Comparison of ENCODE assay signal across 8 mouse cellular contexts in the genomic region with DNA sequence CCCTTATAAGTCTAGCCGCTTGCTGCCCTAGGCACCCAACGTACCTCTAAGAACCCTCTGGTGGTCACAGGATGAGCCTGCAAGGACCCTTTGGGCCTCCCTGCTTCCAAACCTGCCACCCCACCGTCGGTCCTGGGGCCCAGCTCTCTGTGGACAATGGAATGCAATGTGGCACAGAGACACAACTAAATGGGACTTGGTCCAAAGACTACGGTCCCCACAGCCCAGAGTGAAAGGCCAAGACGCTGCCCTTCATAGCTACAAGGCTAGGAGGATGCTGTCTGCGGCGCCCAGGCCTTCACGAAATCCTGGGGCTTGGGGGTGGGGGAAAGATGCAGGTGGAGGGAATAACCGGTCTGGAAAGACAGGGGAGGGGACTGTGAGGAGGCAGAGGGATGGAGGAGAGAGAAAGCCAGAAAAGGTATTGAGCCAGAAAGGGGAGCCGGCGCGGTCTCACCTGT. TPM values are rescaled to one million over a fixed set of nuclear protein-coding genes. Genes with fewer than 3 reads are reported as not detected.
DNase-seq lines count a peak whose midpoint lies in the region; ATAC-seq lines count a peak whose summit lies in the region.

No protein-coding gene starts in this region.

- 14% methylated on average over 13 of the region's 13 CpGs for WGBS in heart, embryonic 11.5 days (ENCODE audit: insufficient replicate concordance)
- 13% methylated on average over 13 of the region's 13 CpGs for WGBS in embryonic facial prominence, embryonic 10.5 days
- 19% methylated on average over 13 of the region's 13 CpGs for WGBS in intestine, embryonic 15.5 days
- WGBS in neural tube, embryonic 13.5 days, result 9% methylated on average over 13 of the region's 13 CpGs

- H3K4me1 ChIP-seq in heart, embryonic 11.5 days (ENCODE audit: control insufficient read depth, insufficient read depth, low read length), result peaks cover 24% of the 10 kb centered on the region
- H3K4me1 ChIP-seq in embryonic facial prominence, embryonic 10.5 days, result peaks cover 53% of the 10 kb centered on the region
- peaks cover 37% of the 10 kb centered on the region for H3K4me1 ChIP-seq in intestine, embryonic 15.5 days (replicated peaks)
- peaks cover 76% of the 10 kb centered on the region for H3K4me1 ChIP-seq in neural tube, embryonic 13.5 days (replicated peaks)

- no peak for ATAC-seq in heart, embryonic 11.5 days (replicated peaks; ENCODE audit: insufficient number of reproducible peaks, low FRiP score, low TSS enrichment)
- ATAC-seq in intestine, embryonic 15.5 days, result 0 out of 2 replicates have a peak, but pooled peaks have one; percentile 3
- peak; percentile 3; the same call in 1 of the 2 replicates for ATAC-seq in neural tube, embryonic 13.5 days (ENCODE audit: low read depth)

- H3K36me3 ChIP-seq in heart, embryonic 11.5 days (ENCODE audit: control insufficient read depth, insufficient read depth, low read length), result no peaks in the 10 kb centered on the region
- peaks cover 3% of the 10 kb centered on the region; the same call in 1 of the 2 replicates for H3K36me3 ChIP-seq in embryonic facial prominence, embryonic 10.5 days (replicated peaks)
- H3K36me3 ChIP-seq in intestine, embryonic 15.5 days, result no peaks in the 10 kb centered on the region
- H3K36me3 ChIP-seq in neural tube, embryonic 13.5 days, result peaks cover 30% of the 10 kb centered on the region

- H3K9ac ChIP-seq in heart, embryonic 11.5 days (ENCODE audit: low read depth, low read length), result 0 out of 2 replicates have a peak overlapping the region, but pooled peaks have one; percentile 56
- peak overlapping the region; percentile 36; the same call in 1 of the 2 replicates for H3K9ac ChIP-seq in intestine, embryonic 15.5 days
- H3K9ac ChIP-seq in neural tube, embryonic 13.5 days, result peak overlapping the region; percentile 90

- no peak for DNase-seq in heart, postnatal 4 days
- peak; percentile 46 to 51 for DNase-seq in B cell, adult 2 months
- DNase-seq in embryonic facial prominence, embryonic 10.5 days (ENCODE audit: low spot score), result no peak
- DNase-seq in ovary, postnatal 10 days (ENCODE audit: low spot score), result no peak
- no peak for DNase-seq in spleen, postnatal 4 days (ENCODE audit: low spot score in 2 of 2)

- H3K4me2 ChIP-seq in heart, embryonic 11.5 days, result peak overlapping the region; percentile 68
- H3K4me2 ChIP-seq in intestine, embryonic 15.5 days (replicated peaks), result peak overlapping the region; percentile 80
- H3K4me2 ChIP-seq in neural tube, embryonic 13.5 days, result peak overlapping the region; percentile 98

- H3K4me3 ChIP-seq in heart, embryonic 11.5 days (ENCODE audit: low read depth, low read length), result peak overlapping the region; percentile 38
- peak overlapping the region; percentile 59 for H3K4me3 ChIP-seq in embryonic facial prominence, embryonic 10.5 days
- peak overlapping the region; percentile 37 for H3K4me3 ChIP-seq in intestine, embryonic 15.5 days (replicated peaks)
- H3K4me3 ChIP-seq in neural tube, embryonic 13.5 days, result peak overlapping the region; percentile 71

- H3K27me3 ChIP-seq in heart, embryonic 11.5 days (ENCODE audit: control insufficient read depth, insufficient read depth, low read length), result peaks cover 55% of the 10 kb centered on the region
- H3K27me3 ChIP-seq in embryonic facial prominence, embryonic 10.5 days (replicated peaks; ENCODE audit: low read depth, poor library complexity, severe bottlenecking), result peaks cover 57% of the 10 kb centered on the region
- H3K27me3 ChIP-seq in intestine, embryonic 15.5 days (replicated peaks), result peaks cover 31% of the 10 kb centered on the region
- no peaks in the 10 kb centered on the region for H3K27me3 ChIP-seq in neural tube, embryonic 13.5 days

- no peaks in the 10 kb centered on the region for H3K9me3 ChIP-seq in heart, embryonic 11.5 days (replicated peaks; ENCODE audit: control insufficient read depth, low read length)
- no peaks in the 10 kb centered on the region for H3K9me3 ChIP-seq in embryonic facial prominence, embryonic 10.5 days
- H3K9me3 ChIP-seq in intestine, embryonic 15.5 days, result no peaks in the 10 kb centered on the region
- H3K9me3 ChIP-seq in neural tube, embryonic 13.5 days, result no peaks in the 10 kb centered on the region

- H3K27ac ChIP-seq in heart, embryonic 11.5 days (ENCODE audit: low read depth, low read length), result no peak overlapping the region
- H3K27ac ChIP-seq in embryonic facial prominence, embryonic 10.5 days (replicated peaks), result peak overlapping the region; percentile 69
- 0 out of 2 replicates have a peak overlapping the region, but pooled peaks have one; percentile 17 for H3K27ac ChIP-seq in intestine, embryonic 15.5 days
- H3K27ac ChIP-seq in neural tube, embryonic 13.5 days (replicated peaks), result peak overlapping the region; percentile 99

RNA-seq across cellular contexts. Expression of a gene that starts 0.8 kb away (rescaled TPM):
- 1.3 TPM in 2 replicates for polyA plus RNA-seq in heart, embryonic 11.5 days (2014; fragmentation: Nextera tagmentation; extraction: Ambion mirVana)
- total RNA-seq in heart, postnatal 4 days (2021), result 1 to 10 TPM; 1.7 to 2.5 TPM
- polyA plus RNA-seq in embryonic facial prominence, embryonic 10.5 days (2016; fragmentation: Nextera tagmentation; extraction: Ambion mirVana), result 9.8 and 10.5 TPM in 2 replicates
- polyA plus RNA-seq in intestine, embryonic 15.5 days (2015; fragmentation: Nextera tagmentation; extraction: Ambion mirVana), result 6.2 and 6.3 TPM in 2 replicates
- 103 and 110 TPM in 2 replicates for polyA plus RNA-seq in neural tube, embryonic 13.5 days (2015; fragmentation: Nextera tagmentation; extraction: Ambion mirVana)

RNA-seq across cellular contexts. Expression of a gene that starts 20.8 kb away (rescaled TPM):
- 43.7 and 45.8 TPM in 2 replicates for polyA plus RNA-seq in heart, embryonic 11.5 days (2014; fragmentation: Nextera tagmentation; extraction: Ambion mirVana)
- total RNA-seq in heart, postnatal 4 days (2021), result 100 to 1,000 TPM; 105 to 108 TPM
- polyA plus RNA-seq in embryonic facial prominence, embryonic 10.5 days (2016; fragmentation: Nextera tagmentation; extraction: Ambion mirVana), result 66.9 and 74.2 TPM in 2 replicates
- polyA plus RNA-seq in intestine, embryonic 15.5 days (2015; fragmentation: Nextera tagmentation; extraction: Ambion mirVana), result 56.3 and 57.6 TPM in 2 replicates
- polyA plus RNA-seq in neural tube, embryonic 13.5 days (2015; fragmentation: Nextera tagmentation; extraction: Ambion mirVana), result 29.9 and 31.7 TPM in 2 replicates

RNA-seq across cellular contexts. Expression of a gene that starts 33.4 kb away (rescaled TPM):
- polyA plus RNA-seq in heart, embryonic 11.5 days (2014; fragmentation: Nextera tagmentation; extraction: Ambion mirVana), result not detected in 2 replicates
- total RNA-seq in heart, postnatal 4 days (2021), result not detected
- polyA plus RNA-seq in embryonic facial prominence, embryonic 10.5 days (2016; fragmentation: Nextera tagmentation; extraction: Ambion mirVana), result not detected in 2 replicates
- not detected in 2 replicates for polyA plus RNA-seq in intestine, embryonic 15.5 days (2015; fragmentation: Nextera tagmentation; extraction: Ambion mirVana)
- polyA plus RNA-seq in neural tube, embryonic 13.5 days (2015; fragmentation: Nextera tagmentation; extraction: Ambion mirVana), result not detected in 2 replicates

RNA-seq across cellular contexts. Expression of a gene that starts 53.3 kb away (rescaled TPM):
- 1.4 and 1.7 TPM in 2 replicates for polyA plus RNA-seq in heart, embryonic 11.5 days (2014; fragmentation: Nextera tagmentation; extraction: Ambion mirVana)
- total RNA-seq in heart, postnatal 4 days (2021), result 1 to 10 TPM; 3.6 to 3.7 TPM
- 5.0 and 5.1 TPM in 2 replicates for polyA plus RNA-seq in embryonic facial prominence, embryonic 10.5 days (2016; fragmentation: Nextera tagmentation; extraction: Ambion mirVana)
- polyA plus RNA-seq in intestine, embryonic 15.5 days (2015; fragmentation: Nextera tagmentation; extraction: Ambion mirVana), result 5.4 and 6.1 TPM in 2 replicates
- polyA plus RNA-seq in neural tube, embryonic 13.5 days (2015; fragmentation: Nextera tagmentation; extraction: Ambion mirVana), result 23.8 and 25.7 TPM in 2 replicates

RNA-seq across cellular contexts. Expression of a gene that starts 58.4 kb away (rescaled TPM):
- polyA plus RNA-seq in heart, embryonic 11.5 days (2014; fragmentation: Nextera tagmentation; extraction: Ambion mirVana), result 62.9 and 67.9 TPM in 2 replicates
- total RNA-seq in heart, postnatal 4 days (2021), result 10 to 100 TPM; 31.8 to 34.1 TPM
- polyA plus RNA-seq in embryonic facial prominence, embryonic 10.5 days (2016; fragmentation: Nextera tagmentation; extraction: Ambion mirVana), result 109 and 114 TPM in 2 replicates
- polyA plus RNA-seq in intestine, embryonic 15.5 days (2015; fragmentation: Nextera tagmentation; extraction: Ambion mirVana), result 73.8 and 76.9 TPM in 2 replicates
- polyA plus RNA-seq in neural tube, embryonic 13.5 days (2015; fragmentation: Nextera tagmentation; extraction: Ambion mirVana), result 95.1 and 99.8 TPM in 2 replicates

Comparison
In these comparisons a context has a peak if more than half of its experiments do, and no peak if none do; other contexts are left out.
1. H3K9ac ChIP-seq: peak in every context shown above with its lines; median percentile 90 in neural tube, embryonic 13.5 days; 56 in heart, embryonic 11.5 days; 36 in intestine, embryonic 15.5 days.
2. DNase-seq: peak in B cell, adult 2 months (2 of 2); none in heart, postnatal 4 days (single experiment), embryonic facial prominence, embryonic 10.5 days (single experiment), ovary, postnatal 10 days (single experiment) and spleen, postnatal 4 days (0 of 2).
3. Peak in every context shown above with its lines, with median percentiles within 50 percentile points of each other: H3K4me2 ChIP-seq and H3K4me3 ChIP-seq.